Mouse (Mus musculus): ENCODE data around the gene Ifngr1. TPM values are rescaled to one million over a fixed set of nuclear protein-coding genes. Genes with fewer than 3 reads are reported as not detected.

Gene Ifngr1
- 16.8 and 18.6 TPM in 2 replicates for total RNA-seq (2014; rRNA removed)
- 7.1 and 9.0 TPM in 2 replicates for polyA plus RNA-seq (2012; rRNA removed)

DNA sequence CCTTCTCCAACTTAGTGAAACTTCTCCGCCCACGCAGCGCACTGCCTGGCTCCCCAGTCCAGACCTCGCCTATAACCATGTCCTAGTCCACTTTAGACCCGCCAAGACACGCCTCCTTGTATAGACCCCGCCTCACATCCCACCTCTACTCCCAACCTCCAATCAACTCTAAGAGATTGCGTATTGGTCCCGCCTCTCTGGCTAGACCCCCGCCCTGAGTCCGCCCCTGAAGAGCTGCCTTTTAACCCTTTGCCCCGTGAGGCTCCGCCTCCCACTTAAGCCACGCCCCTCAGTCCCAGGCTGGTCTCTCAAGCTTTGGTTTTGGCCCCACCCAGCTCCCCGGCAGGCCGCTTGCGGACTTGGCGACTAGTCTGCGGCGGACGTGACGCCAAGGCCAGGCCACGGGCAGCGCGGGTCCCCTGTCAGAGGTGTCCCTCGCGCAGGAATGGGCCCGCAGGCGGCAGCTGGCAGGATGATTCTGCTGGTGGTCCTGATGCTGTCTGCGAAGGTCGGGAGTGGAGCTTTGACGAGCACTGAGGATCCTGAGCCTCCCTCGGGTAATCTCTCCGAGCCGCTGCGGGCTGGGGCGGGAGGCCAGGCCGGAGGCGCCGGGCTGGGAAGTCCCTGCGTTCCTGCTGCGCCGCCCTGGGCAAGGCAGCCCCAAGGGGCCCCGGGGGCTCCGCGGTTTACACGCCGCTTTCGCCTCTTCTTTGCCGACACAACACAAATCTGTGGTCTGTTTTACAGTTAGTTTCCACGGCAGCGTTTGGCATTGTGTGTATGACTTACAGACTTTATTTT, at the start of gene Ifngr1:
TSS of gene Ifngr1 (plus strand) at position 309 of the 801 bp plus-strand sequence.
- Histone ChIP-seq H3K79me2 (ENCODE audit: control insufficient read depth, insufficient read depth, low read length) (peaks cover 11% of the 10 kb centered on the region; the same call in 1 of the 2 replicates), H3K4me3 (ENCODE audit: insufficient read depth, low read depth, low read length) (peak within 1 kb of the TSS; percentile 92), H3K27me3 (ENCODE audit: control insufficient read depth, insufficient read depth, low read length) (no peaks in the 10 kb centered on the region), H3K27ac (replicated peaks; ENCODE audit: insufficient read depth, low read depth, low read length) (peak within 1 kb of the TSS; percentile 88), H3K9ac (ENCODE audit: low read depth, low read length) (peak within 1 kb of the TSS; percentile 91), H3K4me1 (ENCODE audit: control insufficient read depth, insufficient read depth, low read length) (peaks cover 7% of the 10 kb centered on the region), H3K36me3 (ENCODE audit: control insufficient read depth, insufficient read depth, low read length) (no peaks in the 10 kb centered on the region)
- peak; percentile 91 for TF ChIP-seq POLR2A (IDR thresholded peaks at IDR 0.05; ENCODE audit: extremely low read depth, insufficient read depth, low read length)
- no peak for TF ChIP-seq CTCF (IDR thresholded peaks at IDR 0.05; ENCODE audit: low read depth, low read length)
- peak; percentile 98 for DNase-seq (ENCODE audit: extremely low read depth, low read depth, low spot score)
- under 1% methylated on average over 52 of the region's 52 CpGs for WGBS

DNA sequence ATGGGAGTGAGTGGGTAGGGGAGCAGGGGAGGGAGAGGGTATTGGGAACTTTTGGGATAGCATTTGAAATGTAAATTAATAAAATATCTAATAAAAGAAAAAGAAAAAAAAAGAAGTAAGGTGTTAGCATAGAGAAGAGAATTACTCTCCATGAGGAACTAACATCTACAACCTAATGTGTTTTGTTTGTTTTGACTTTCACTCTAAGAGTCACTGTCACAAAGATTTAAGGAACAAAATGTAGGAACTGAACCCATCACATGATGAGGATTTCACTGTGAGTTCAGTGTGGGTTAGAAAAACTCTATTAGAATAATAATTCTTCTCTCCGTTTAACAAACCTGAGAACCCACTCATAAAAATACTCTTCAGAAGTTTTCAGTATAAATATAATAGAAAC, 44.9 kb upstream of the Ifngr1 start:
- Histone ChIP-seq H3K27ac (replicated peaks; ENCODE audit: insufficient read depth, low read depth, low read length) (no peak overlapping the region), H3K4me3 (ENCODE audit: insufficient read depth, low read depth, low read length) (no peak overlapping the region), H3K36me3 (ENCODE audit: control insufficient read depth, insufficient read depth, low read length) (no peaks in the 10 kb centered on the region), H3K79me2 (ENCODE audit: control insufficient read depth, insufficient read depth, low read length) (no peaks in the 10 kb centered on the region), H3K27me3 (ENCODE audit: control insufficient read depth, insufficient read depth, low read length) (no peaks in the 10 kb centered on the region), H3K4me1 (ENCODE audit: control insufficient read depth, insufficient read depth, low read length) (peaks cover 3% of the 10 kb centered on the region), H3K9ac (ENCODE audit: low read depth, low read length) (no peak overlapping the region)
- DNase-seq (ENCODE audit: extremely low read depth, low read depth, low spot score), result peak; percentile 35
- WGBS, result 93% methylated on average over 1 of the region's 1 CpGs
- TF ChIP-seq POLR2A (IDR thresholded peaks at IDR 0.05; ENCODE audit: extremely low read depth, insufficient read depth, low read length) (no peak), CTCF (IDR thresholded peaks at IDR 0.05; ENCODE audit: low read depth, low read length) (no peak)

DNA sequence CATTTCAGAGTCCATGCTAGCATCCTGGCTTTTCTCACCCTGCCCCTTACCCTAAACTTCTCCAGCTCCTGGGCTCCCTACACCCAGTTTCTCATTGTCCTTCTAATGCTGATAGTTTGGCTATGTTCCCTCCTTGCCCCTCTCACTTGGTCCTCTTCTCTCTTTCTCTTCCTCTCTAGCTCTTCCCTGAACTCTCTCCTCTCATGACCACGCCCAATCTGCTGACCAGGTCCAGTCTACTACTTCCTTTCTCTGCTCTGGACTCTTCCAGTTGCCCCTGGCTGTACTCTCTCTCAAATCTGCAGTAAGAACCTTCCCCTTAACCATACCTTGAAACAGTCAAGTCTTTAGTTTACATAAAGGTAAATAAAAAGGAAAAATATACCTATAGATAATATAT, 43.7 kb upstream of the Ifngr1 start:
- no peak for TF ChIP-seq CTCF (IDR thresholded peaks at IDR 0.05; ENCODE audit: low read depth, low read length)
- TF ChIP-seq POLR2A (IDR thresholded peaks at IDR 0.05; ENCODE audit: extremely low read depth, insufficient read depth, low read length), result no peak
- H3K9ac ChIP-seq (ENCODE audit: low read depth, low read length), result no peak overlapping the region
- peak; percentile 34 for DNase-seq (ENCODE audit: extremely low read depth, low read depth, low spot score)
- no peaks in the 10 kb centered on the region for H3K36me3 ChIP-seq (ENCODE audit: control insufficient read depth, insufficient read depth, low read length)
- no peaks in the 10 kb centered on the region for H3K79me2 ChIP-seq (ENCODE audit: control insufficient read depth, insufficient read depth, low read length)
- no peak overlapping the region for H3K4me3 ChIP-seq (ENCODE audit: insufficient read depth, low read depth, low read length)
- H3K4me1 ChIP-seq (ENCODE audit: control insufficient read depth, insufficient read depth, low read length), result peaks cover 9% of the 10 kb centered on the region
- 79% methylated on average over 1 of the region's 1 CpGs for WGBS
- 0 out of 2 replicates have a peak overlapping the region, but pooled peaks have one; percentile 19 for H3K27ac ChIP-seq (replicated peaks; ENCODE audit: insufficient read depth, low read depth, low read length)
- H3K27me3 ChIP-seq (ENCODE audit: control insufficient read depth, insufficient read depth, low read length), result no peaks in the 10 kb centered on the region

DNA sequence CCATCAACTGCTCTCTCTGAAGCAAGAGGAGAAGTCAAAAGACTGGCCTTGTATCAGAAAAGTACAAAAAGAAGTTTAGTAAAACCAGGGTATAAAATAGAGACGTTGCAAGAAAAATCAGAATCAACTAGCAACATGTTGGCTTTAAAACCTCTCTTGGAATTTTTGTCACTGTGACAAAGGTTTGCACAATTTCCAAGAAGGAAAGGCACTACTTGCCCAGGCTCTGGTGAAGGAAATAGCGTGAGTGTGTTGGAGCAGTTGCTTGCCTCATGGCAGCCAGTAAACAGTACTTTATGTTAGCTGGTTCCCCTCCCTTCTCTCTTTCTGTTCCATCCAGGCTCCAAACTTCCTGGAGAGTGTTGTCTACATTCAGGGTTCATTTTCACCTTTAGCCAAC, 43.3 kb upstream of the Ifngr1 start:
- Histone ChIP-seq H3K4me3 (ENCODE audit: insufficient read depth, low read depth, low read length) (no peak overlapping the region), H3K4me1 (ENCODE audit: control insufficient read depth, insufficient read depth, low read length) (peaks cover 14% of the 10 kb centered on the region), H3K79me2 (ENCODE audit: control insufficient read depth, insufficient read depth, low read length) (no peaks in the 10 kb centered on the region), H3K27me3 (ENCODE audit: control insufficient read depth, insufficient read depth, low read length) (no peaks in the 10 kb centered on the region), H3K27ac (replicated peaks; ENCODE audit: insufficient read depth, low read depth, low read length) (no peak overlapping the region), H3K36me3 (ENCODE audit: control insufficient read depth, insufficient read depth, low read length) (no peaks in the 10 kb centered on the region), H3K9ac (ENCODE audit: low read depth, low read length) (no peak overlapping the region)
- no peak for DNase-seq (ENCODE audit: extremely low read depth, low read depth, low spot score)
- TF ChIP-seq CTCF (IDR thresholded peaks at IDR 0.05; ENCODE audit: low read depth, low read length), result no peak
- no peak for TF ChIP-seq POLR2A (IDR thresholded peaks at IDR 0.05; ENCODE audit: extremely low read depth, insufficient read depth, low read length)
- WGBS, result 23% methylated on average over 2 of the region's 2 CpGs

DNA sequence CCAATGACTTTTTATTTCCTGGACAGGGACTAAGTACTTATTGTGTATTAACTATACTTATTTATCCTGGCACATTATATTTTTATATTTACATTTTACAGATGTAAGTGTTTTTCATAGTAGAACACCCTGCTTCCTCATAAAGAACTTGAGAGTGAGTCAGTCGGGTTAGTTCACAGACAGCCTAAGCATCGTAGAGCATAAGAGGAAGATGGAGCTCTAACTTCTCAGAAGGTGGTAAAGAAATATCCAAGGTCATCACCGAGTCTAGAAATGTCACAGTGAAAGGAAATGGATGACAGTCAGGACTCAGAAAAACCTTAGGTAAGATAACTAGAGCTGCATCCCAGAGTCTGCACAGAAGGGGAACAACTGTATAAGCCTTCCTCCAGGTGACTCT, 40.2 kb upstream of the Ifngr1 start:
- 85% methylated on average over 3 of the region's 3 CpGs for WGBS
- Histone ChIP-seq H3K4me3 (ENCODE audit: insufficient read depth, low read depth, low read length) (no peak overlapping the region), H3K27ac (replicated peaks; ENCODE audit: insufficient read depth, low read depth, low read length) (no peak overlapping the region)

DNA sequence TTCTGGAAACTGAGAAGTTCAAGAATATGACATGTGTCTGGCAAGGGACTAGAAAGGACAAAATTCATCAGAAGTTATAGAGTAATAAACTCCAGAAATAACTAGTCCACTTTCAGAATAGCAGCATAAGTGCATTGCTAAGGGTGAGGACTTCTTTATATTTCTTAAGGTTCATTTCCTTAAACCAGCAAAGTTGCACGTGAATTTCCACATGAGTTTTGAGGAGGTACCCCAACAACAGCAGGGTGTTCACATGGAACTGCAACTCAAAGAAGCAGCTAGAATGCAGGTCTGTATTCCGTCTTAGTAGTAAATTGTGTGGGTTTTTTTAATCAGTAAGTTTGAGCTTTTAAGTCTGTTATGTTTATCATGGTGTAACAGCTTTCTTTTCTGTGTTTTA, 37.9 kb upstream of the Ifngr1 start:
- H3K9ac ChIP-seq (ENCODE audit: low read depth, low read length), result no peak overlapping the region
- 80% methylated on average over 2 of the region's 2 CpGs for WGBS
- DNase-seq (ENCODE audit: extremely low read depth, low read depth, low spot score), result no peak
- peaks cover 14% of the 10 kb centered on the region for H3K4me1 ChIP-seq (ENCODE audit: control insufficient read depth, insufficient read depth, low read length)
- H3K27ac ChIP-seq (replicated peaks; ENCODE audit: insufficient read depth, low read depth, low read length), result no peak overlapping the region
- no peaks in the 10 kb centered on the region for H3K27me3 ChIP-seq (ENCODE audit: control insufficient read depth, insufficient read depth, low read length)
- TF ChIP-seq CTCF (IDR thresholded peaks at IDR 0.05; ENCODE audit: low read depth, low read length), result no peak
- no peak overlapping the region for H3K4me3 ChIP-seq (ENCODE audit: insufficient read depth, low read depth, low read length)
- H3K79me2 ChIP-seq (ENCODE audit: control insufficient read depth, insufficient read depth, low read length), result no peaks in the 10 kb centered on the region
- no peaks in the 10 kb centered on the region for H3K36me3 ChIP-seq (ENCODE audit: control insufficient read depth, insufficient read depth, low read length)

More for the DNA sequence above, 40.2 kb upstream of the Ifngr1 start:
- Histone ChIP-seq H3K4me1 (ENCODE audit: control insufficient read depth, insufficient read depth, low read length) (peaks cover 14% of the 10 kb centered on the region), H3K27me3 (ENCODE audit: control insufficient read depth, insufficient read depth, low read length) (no peaks in the 10 kb centered on the region), H3K79me2 (ENCODE audit: control insufficient read depth, insufficient read depth, low read length) (no peaks in the 10 kb centered on the region), H3K9ac (ENCODE audit: low read depth, low read length) (no peak overlapping the region), H3K36me3 (ENCODE audit: control insufficient read depth, insufficient read depth, low read length) (no peaks in the 10 kb centered on the region)
- no peak for DNase-seq (ENCODE audit: extremely low read depth, low read depth, low spot score)
- TF ChIP-seq CTCF (IDR thresholded peaks at IDR 0.05; ENCODE audit: low read depth, low read length) (no peak), POLR2A (IDR thresholded peaks at IDR 0.05; ENCODE audit: extremely low read depth, insufficient read depth, low read length) (no peak)
